Mouse (Mus musculus) intestine, embryonic 14.5 days (tissue): Measurements from ENCODE around the gene Catsper1. TPM values are rescaled to one million over a fixed set of nuclear protein-coding genes. Genes with fewer than 3 reads are reported as not detected.

Source experiments
- polyA plus RNA-seq: library from polyadenylated mRNA; unstranded; fragments of >200 nt; fragmentation: Nextera tagmentation; extraction: Ambion mirVana; gene quantifications from 2 replicates; pipeline ENCODE4 v1.2.1, GENCODE M21; 2014

Gene Catsper1
- polyA plus RNA-seq, 1 experiment from 2014 or later = not detected

Other genes starting within 250 kb of the Catsper1 start
- gene Yif1a, start 247.2 kb upstream of the Catsper1 start, polyA plus RNA-seq = 111 and 114 TPM in 2 replicates
- 22.3 and 22.9 TPM in 2 replicates for gene Cnih2, start 237.2 kb upstream of the Catsper1 start, polyA plus RNA-seq
- 246 and 252 TPM in 2 replicates for gene Rab1b, start 228.7 kb upstream of the Catsper1 start, polyA plus RNA-seq
- gene Klc2, start 217.2 kb upstream of the Catsper1 start, polyA plus RNA-seq = 16.8 and 19.0 TPM in 2 replicates
- 22.9 and 23.4 TPM in 2 replicates for gene Pacs1, start 62.6 kb upstream of the Catsper1 start, polyA plus RNA-seq
- gene Sf3b2, start 40.3 kb upstream of the Catsper1 start, polyA plus RNA-seq = 321 and 334 TPM in 2 replicates
- 2.9 and 3.3 TPM in 2 replicates for gene Gal3st3, start 37.4 kb upstream of the Catsper1 start, polyA plus RNA-seq
- 1.8 and 2.5 TPM in 2 replicates for gene Cst6, start 13.8 kb downstream of the Catsper1 start, polyA plus RNA-seq
- 55.4 and 59.7 TPM in 2 replicates for gene Eif1ad, start 31.0 kb downstream of the Catsper1 start, polyA plus RNA-seq
- gene Banf1, start 31.4 kb downstream of the Catsper1 start, polyA plus RNA-seq = 499 and 514 TPM in 2 replicates
- 57.1 and 69.1 TPM in 2 replicates for gene Sart1, start 53.0 kb downstream of the Catsper1 start, polyA plus RNA-seq
- gene Tsga10ip, start 66.8 kb downstream of the Catsper1 start, polyA plus RNA-seq = 2.8 TPM in 1 of 2 replicates, not detected in the other
- gene Drap1, start 89.2 kb downstream of the Catsper1 start, polyA plus RNA-seq = 170 and 173 TPM in 2 replicates
- gene AI837181, start 89.4 kb downstream of the Catsper1 start, polyA plus RNA-seq = 34.2 and 41.2 TPM in 2 replicates
- not detected in 2 replicates for gene Fosl1, start 111.8 kb downstream of the Catsper1 start, polyA plus RNA-seq
- 7.1 TPM in 2 replicates for gene Ccdc85b, start 122.2 kb downstream of the Catsper1 start, polyA plus RNA-seq
- gene Fibp, start 124.9 kb downstream of the Catsper1 start, polyA plus RNA-seq = 111 and 112 TPM in 2 replicates
- 1.6 and 2.0 TPM in 2 replicates for gene Ctsw, start 132.8 kb downstream of the Catsper1 start, polyA plus RNA-seq
- 136 and 151 TPM in 2 replicates for gene Efemp2, start 138.2 kb downstream of the Catsper1 start, polyA plus RNA-seq
- gene Mus81, start 152.7 kb downstream of the Catsper1 start, polyA plus RNA-seq = 37.0 and 38.3 TPM in 2 replicates
- 2,844 and 3,105 TPM in 2 replicates for gene Cfl1, start 154.7 kb downstream of the Catsper1 start, polyA plus RNA-seq
- gene 1700020D05Rik, start 168.0 kb downstream of the Catsper1 start, polyA plus RNA-seq = not detected in 2 replicates
- 9.4 and 10.8 TPM in 2 replicates for gene Snx32, start 174.8 kb downstream of the Catsper1 start, polyA plus RNA-seq
- gene Ovol1, start 224.9 kb downstream of the Catsper1 start, polyA plus RNA-seq = 17.5 and 18.6 TPM in 2 replicates
- gene Ap5b1, start 232.3 kb downstream of the Catsper1 start, polyA plus RNA-seq = 6.1 and 6.5 TPM in 2 replicates